Mouse (Mus musculus) testis, adult 2 months (tissue): ENCODE results near the gene Mgme1.

Experiments
- CTCF ChIP-seq: fragments of 200-500 bp; IDR thresholded peaks from 2 replicates; pipeline ENCODE4 v1.5.1; 2012; ENCODE audit warnings: low read depth, mild to moderate bottlenecking, inconsistent platforms, low read length, moderate library complexity; ENCODE audit not compliant: control insufficient read depth, insufficient read depth, insufficient replicate concordance
- POLR2A ChIP-seq: fragments of 200-500 bp; IDR thresholded peaks from 2 replicates; pipeline ENCODE4 v1.6.1; 2012; ENCODE audit warnings: low read depth, mild to moderate bottlenecking, inconsistent platforms, low read length, moderate library complexity; ENCODE audit not compliant: control insufficient read depth

DNA sequence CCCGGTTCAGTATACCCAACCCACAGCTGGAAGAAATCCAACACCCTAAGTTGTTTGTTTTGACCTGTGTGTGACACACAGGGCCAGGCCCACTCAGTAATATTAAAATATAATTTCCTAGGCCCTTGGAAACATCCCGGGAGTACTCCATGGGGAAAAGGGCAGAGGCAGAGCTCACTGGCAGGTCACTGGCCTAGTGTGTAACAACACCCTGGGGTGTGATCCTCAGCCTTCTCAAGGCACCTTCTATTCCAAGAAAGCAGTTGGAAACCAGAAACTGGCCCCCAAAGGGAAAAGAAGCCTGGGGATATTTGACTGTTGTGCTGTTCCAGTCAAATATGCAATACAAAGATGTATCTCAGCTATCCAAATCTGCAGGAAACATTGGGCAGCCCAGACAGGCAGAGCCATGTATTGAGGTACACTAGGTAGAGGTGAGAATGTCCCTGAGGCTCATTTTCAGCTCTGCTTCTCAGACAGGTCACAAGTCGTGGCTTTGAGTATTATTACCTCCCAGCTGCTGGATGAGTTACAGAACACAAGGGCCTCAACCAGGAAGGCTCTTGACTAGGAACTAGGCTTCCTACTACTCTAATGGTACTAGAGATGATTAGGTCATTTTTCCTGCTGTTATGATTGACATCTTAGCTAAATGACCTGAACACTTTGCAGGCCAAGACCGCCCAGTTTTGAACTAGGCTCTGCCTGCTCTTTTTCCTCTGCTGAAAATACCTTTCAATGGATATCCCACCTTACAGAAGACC lies 21.7 kb upstream of the Mgme1 start:
- TF ChIP-seq POLR2A (no peak), CTCF (no peak)
